Mouse (Mus musculus): ENCODE data around the gene Pknox1.
"Not testable (repeated sequence)": the region's sequence is repeated elsewhere in the genome, so short reads cannot be mapped to it uniquely, and the experiment has no call there.

Gene Pknox1

GRCm38 (mm10) chr17:31564015-31564857 lies at the start of gene Pknox1:
Pknox1 (plus strand) TSS chr17:31564734.
- DNase-seq (ENCODE audit: low spot score in 2 of 2) = peak; percentile 98 to 99

GRCm38 (mm10) chr17:31519344-31519945 lies 45.1 kb upstream of the Pknox1 start:
- DNase-seq (ENCODE audit: low spot score in 2 of 2) = no peak

GRCm38 (mm10) chr17:31519946-31520838 lies 44.3 kb upstream of the Pknox1 start, which contains the start of the genes Wdr4 and Ndufv3:
Wdr4 (minus strand) TSS chr17:31519980.
Ndufv3 (plus strand) TSS chr17:31520115.
- peak; percentile 95 to 99 for DNase-seq (ENCODE audit: low spot score in 2 of 2)

- DNase-seq (ENCODE audit: low spot score in 2 of 2) = peak in 1 of 2 experiments; percentile 39
Measured at GRCm38 (mm10) chr17:31520895-31521294, 43.6 kb upstream of the Pknox1 start.

GRCm38 (mm10) chr17:31521948-31522347 lies 42.6 kb upstream of the Pknox1 start:
- DNase-seq (ENCODE audit: low spot score in 2 of 2) = no peak

GRCm38 (mm10) chr17:31525114-31525513 lies 39.4 kb upstream of the Pknox1 start:
- DNase-seq (ENCODE audit: low spot score in 2 of 2) = no peak

GRCm38 (mm10) chr17:31525816-31526215 lies 38.7 kb upstream of the Pknox1 start:
- no peak for DNase-seq (ENCODE audit: low spot score in 2 of 2)

- DNase-seq (ENCODE audit: low spot score in 2 of 2) = peak in 1 of 2 experiments; percentile 15
Measured at GRCm38 (mm10) chr17:31529314-31529713, 35.2 kb upstream of the Pknox1 start.

GRCm38 (mm10) chr17:31531441-31532158 lies 32.9 kb upstream of the Pknox1 start:
- DNase-seq (ENCODE audit: low spot score in 2 of 2) = no peak

GRCm38 (mm10) chr17:31532331-31532730 lies 32.2 kb upstream of the Pknox1 start:
- DNase-seq (ENCODE audit: low spot score in 2 of 2) = not testable (repeated sequence)

- DNase-seq (ENCODE audit: low spot score in 2 of 2) = no peak
Measured at GRCm38 (mm10) chr17:31535358-31535757, 29.2 kb upstream of the Pknox1 start.

GRCm38 (mm10) chr17:31535871-31536629 lies 28.5 kb upstream of the Pknox1 start:
- peak; percentile 75 to 76 for DNase-seq (ENCODE audit: low spot score in 2 of 2)

GRCm38 (mm10) chr17:31540101-31540500 lies 24.4 kb upstream of the Pknox1 start:
- no peak for DNase-seq (ENCODE audit: low spot score in 2 of 2)

GRCm38 (mm10) chr17:31540809-31541459 lies 23.6 kb upstream of the Pknox1 start:
- DNase-seq (ENCODE audit: low spot score in 2 of 2) = no peak

- peak; percentile 14 to 20 for DNase-seq (ENCODE audit: low spot score in 2 of 2)
Measured at GRCm38 (mm10) chr17:31541460-31541831, 23.1 kb upstream of the Pknox1 start.

- DNase-seq (ENCODE audit: low spot score in 2 of 2) = no peak
Measured at GRCm38 (mm10) chr17:31543574-31543973, 21.0 kb upstream of the Pknox1 start.

- DNase-seq (ENCODE audit: low spot score in 2 of 2) = no peak
Measured at GRCm38 (mm10) chr17:31546444-31547196, 17.9 kb upstream of the Pknox1 start.

GRCm38 (mm10) chr17:31547974-31548373 lies 16.6 kb upstream of the Pknox1 start:
- no peak for DNase-seq (ENCODE audit: low spot score in 2 of 2)

GRCm38 (mm10) chr17:31549389-31549788 lies 15.1 kb upstream of the Pknox1 start:
- DNase-seq (ENCODE audit: low spot score in 2 of 2) = no peak

Data from frontal cortex, postnatal 36 days (tissue).